Mouse (Mus musculus): ENCODE measurements around the gene Immp2l. TPM values are rescaled to one million over a fixed set of nuclear protein-coding genes. Genes with fewer than 3 reads are reported as not detected.
"Not testable (repeated sequence)": the region's sequence is repeated elsewhere in the genome, so short reads cannot be mapped to it uniquely, and the experiment has no call there.

Gene Immp2l
- polyA plus RNA-seq, 2 experiments = 6.9 to 10.6 TPM

DNA sequence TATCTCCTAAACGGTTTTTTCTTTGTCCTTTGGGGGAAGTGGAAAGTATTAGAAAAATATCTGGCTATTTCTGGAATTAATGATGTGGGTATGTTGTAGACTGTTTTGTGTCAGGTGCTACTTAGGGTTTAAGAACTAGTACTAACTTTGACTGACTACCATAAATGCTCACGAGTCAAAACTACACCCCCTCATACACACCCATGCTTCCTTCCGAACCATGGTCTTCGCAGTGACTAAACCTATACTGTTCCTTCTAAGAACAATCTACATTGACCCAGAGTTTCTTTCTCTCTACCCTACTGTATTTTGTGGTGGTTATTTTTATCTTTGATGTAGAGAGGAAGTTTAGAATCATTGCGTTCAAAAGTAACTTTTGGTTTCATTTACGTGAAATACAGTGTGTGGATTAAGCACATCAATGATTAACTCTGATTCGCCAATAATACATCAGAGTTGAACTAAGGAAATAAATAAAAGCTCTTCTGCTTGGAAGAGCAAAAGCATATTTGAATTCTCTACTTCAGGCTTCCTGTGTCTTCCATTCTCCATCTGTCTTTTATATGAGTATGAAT lies 828.1 kb downstream of the Immp2l start:
- no peak overlapping the region for H3K27ac ChIP-seq (replicated peaks; ENCODE audit: low read depth, low read length)
- H3K4me3 ChIP-seq (replicated peaks; ENCODE audit: low read length) = no peak overlapping the region
- H3K27me3 ChIP-seq (ENCODE audit: control insufficient read depth, insufficient read depth, low read length) = no peaks in the 10 kb centered on the region
- no peak overlapping the region for H3K4me2 ChIP-seq (replicated peaks; ENCODE audit: low read depth, low read length, severe bottlenecking)
- WGBS = 84% methylated on average over 7 of the region's 7 CpGs
- no peak for ATAC-seq (ENCODE audit: low FRiP score, low read depth)
- TF ChIP-seq POLR2A (IDR thresholded peaks at IDR 0.05; ENCODE audit: borderline replicate concordance, extremely low read depth, insufficient read depth, insufficient read length) = no peak
- no peak for DNase-seq (ENCODE audit: low spot score)
- no peaks in the 10 kb centered on the region for H3K4me1 ChIP-seq (ENCODE audit: control insufficient read depth, insufficient read depth, low read length)
- no peak overlapping the region for H3K9ac ChIP-seq (ENCODE audit: low read depth, low read length, severe bottlenecking)
- H3K9me3 ChIP-seq (ENCODE audit: control insufficient read depth, low read length) = no peaks in the 10 kb centered on the region
- no peaks in the 10 kb centered on the region for H3K36me3 ChIP-seq (ENCODE audit: control insufficient read depth, insufficient read depth, low read length)

DNA sequence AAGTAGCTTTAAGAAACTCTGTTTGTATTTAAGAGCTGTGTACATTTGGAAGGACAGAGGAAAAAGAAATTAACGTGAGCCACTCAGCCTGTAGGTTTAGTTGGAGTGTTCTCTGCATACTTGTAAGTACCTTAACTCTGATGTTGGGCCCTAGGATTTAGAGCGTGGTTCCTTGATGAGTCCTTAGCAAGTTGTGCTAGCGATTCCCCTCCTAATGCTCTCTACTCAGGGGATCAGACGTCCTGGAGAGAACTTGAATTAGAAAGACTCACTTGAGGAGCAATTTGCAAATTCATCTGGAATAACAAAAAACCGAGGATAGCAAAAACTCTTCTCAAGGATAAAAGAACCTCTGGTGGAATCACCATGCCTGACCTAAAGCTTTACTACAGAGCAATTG lies 835.8 kb downstream of the Immp2l start:
- not testable (repeated sequence) for DNase-seq (ENCODE audit: low spot score); H3K9ac ChIP-seq (ENCODE audit: low read depth, low read length, severe bottlenecking); H3K27me3 ChIP-seq (ENCODE audit: control insufficient read depth, insufficient read depth, low read length); ATAC-seq (ENCODE audit: low FRiP score, low read depth); H3K4me1 ChIP-seq (ENCODE audit: control insufficient read depth, insufficient read depth, low read length); H3K4me2 ChIP-seq (replicated peaks; ENCODE audit: low read depth, low read length, severe bottlenecking); H3K36me3 ChIP-seq (ENCODE audit: control insufficient read depth, insufficient read depth, low read length); H3K4me3 ChIP-seq (replicated peaks; ENCODE audit: low read length); H3K9me3 ChIP-seq (ENCODE audit: control insufficient read depth, low read length); H3K27ac ChIP-seq (replicated peaks; ENCODE audit: low read depth, low read length)
- 52% methylated on average over 5 of the region's 5 CpGs for WGBS

DNA sequence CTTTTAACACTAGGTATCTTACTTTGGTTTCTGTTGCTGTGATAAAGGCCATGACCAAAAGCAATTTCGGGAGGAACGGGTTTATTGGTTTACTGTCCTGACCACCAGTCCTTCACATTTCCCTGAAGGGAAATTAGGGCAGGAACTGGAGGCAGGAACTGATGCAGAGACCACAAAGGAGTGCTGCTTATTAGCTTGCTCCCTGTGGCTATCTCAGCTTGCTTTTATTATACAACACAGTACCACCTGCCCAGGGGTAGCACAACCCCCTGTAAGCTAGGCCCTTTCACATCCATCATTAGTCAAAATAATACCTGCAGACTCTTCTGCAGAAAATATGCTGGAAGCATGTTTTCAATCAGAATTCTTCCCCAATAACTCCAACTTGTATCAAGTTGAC lies 844.4 kb downstream of the Immp2l start:
- DNase-seq (ENCODE audit: low spot score) (no peak), ATAC-seq (ENCODE audit: low FRiP score, low read depth) (no peak)
- H3K27ac ChIP-seq (replicated peaks; ENCODE audit: low read depth, low read length) = no peak overlapping the region
- H3K4me2 ChIP-seq (replicated peaks; ENCODE audit: low read depth, low read length, severe bottlenecking) = no peak overlapping the region
- WGBS = 63% methylated on average over 2 of the region's 2 CpGs
- H3K36me3 ChIP-seq (ENCODE audit: control insufficient read depth, insufficient read depth, low read length) = no peaks in the 10 kb centered on the region
- H3K9me3 ChIP-seq (ENCODE audit: control insufficient read depth, low read length) = peaks cover 6% of the 10 kb centered on the region
- no peak overlapping the region for H3K4me3 ChIP-seq (replicated peaks; ENCODE audit: low read length)
- H3K4me1 ChIP-seq (ENCODE audit: control insufficient read depth, insufficient read depth, low read length) = no peaks in the 10 kb centered on the region
- TF ChIP-seq POLR2A (IDR thresholded peaks at IDR 0.05; ENCODE audit: borderline replicate concordance, extremely low read depth, insufficient read depth, insufficient read length) = no peak
- no peaks in the 10 kb centered on the region for H3K27me3 ChIP-seq (ENCODE audit: control insufficient read depth, insufficient read depth, low read length)
- no peak overlapping the region for H3K9ac ChIP-seq (ENCODE audit: low read depth, low read length, severe bottlenecking)

DNA sequence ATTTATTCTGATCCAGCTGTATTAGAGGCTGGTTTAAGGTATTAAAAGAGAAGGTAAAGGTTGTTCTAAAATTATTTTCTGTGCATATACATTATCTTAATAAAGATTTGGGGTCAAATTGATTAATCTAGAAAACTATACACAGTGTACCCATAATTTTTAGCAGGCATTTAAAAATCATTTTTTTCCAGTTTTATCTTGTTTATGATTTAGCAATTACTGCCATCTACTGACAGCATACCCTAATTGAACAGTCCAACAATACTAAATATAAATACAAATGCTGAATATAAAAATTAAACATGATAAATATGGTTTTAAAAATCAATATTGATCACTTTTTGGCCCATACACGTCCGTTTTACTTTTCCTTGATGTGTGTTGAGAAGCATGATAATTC lies 850.1 kb downstream of the Immp2l start:
- Histone ChIP-seq H3K4me2 (replicated peaks; ENCODE audit: low read depth, low read length, severe bottlenecking) (no peak overlapping the region), H3K4me1 (ENCODE audit: control insufficient read depth, insufficient read depth, low read length) (no peaks in the 10 kb centered on the region), H3K4me3 (replicated peaks; ENCODE audit: low read length) (no peak overlapping the region), H3K27ac (replicated peaks; ENCODE audit: low read depth, low read length) (no peak overlapping the region), H3K9me3 (ENCODE audit: control insufficient read depth, low read length) (no peaks in the 10 kb centered on the region), H3K36me3 (ENCODE audit: control insufficient read depth, insufficient read depth, low read length) (no peaks in the 10 kb centered on the region), H3K27me3 (ENCODE audit: control insufficient read depth, insufficient read depth, low read length) (no peaks in the 10 kb centered on the region), H3K9ac (ENCODE audit: low read depth, low read length, severe bottlenecking) (no peak overlapping the region)
- no peak for ATAC-seq (ENCODE audit: low FRiP score, low read depth)
- DNase-seq (ENCODE audit: low spot score) = no peak
- TF ChIP-seq POLR2A (IDR thresholded peaks at IDR 0.05; ENCODE audit: borderline replicate concordance, extremely low read depth, insufficient read depth, insufficient read length) = no peak
- WGBS = 78% methylated on average over 2 of the region's 2 CpGs

DNA sequence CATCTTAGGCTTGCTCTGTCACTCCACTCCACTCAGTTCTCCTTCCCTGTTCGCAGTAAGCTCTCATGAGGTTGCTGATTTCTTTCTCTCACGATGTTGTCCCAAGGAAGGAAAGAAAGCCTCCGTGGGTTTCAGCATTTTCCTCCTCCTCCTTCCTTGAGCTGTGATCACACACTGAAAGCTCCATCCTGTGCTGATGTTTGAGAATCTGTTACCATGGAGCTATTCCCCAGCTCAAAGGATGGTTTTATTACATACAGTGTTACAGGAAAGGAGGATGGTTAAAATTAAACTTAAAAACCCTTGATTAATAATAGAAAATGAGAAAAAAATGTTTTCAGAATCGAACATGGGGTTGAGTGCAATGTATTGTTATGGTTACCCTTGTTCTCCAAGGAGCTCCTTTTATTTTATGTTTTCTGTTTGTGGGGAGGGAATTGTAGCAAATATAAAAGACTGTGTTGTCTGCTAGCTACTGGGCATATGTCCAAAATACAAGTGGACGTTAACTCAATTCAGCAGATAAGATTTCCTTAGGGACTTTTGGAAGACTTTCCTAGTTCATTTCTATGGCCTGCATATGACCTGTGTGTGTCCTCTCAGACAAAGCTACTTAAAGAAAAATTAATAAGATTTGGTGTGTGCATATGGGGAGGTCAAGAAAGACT lies 853.5 kb downstream of the Immp2l start:
- no peak overlapping the region for H3K4me3 ChIP-seq (replicated peaks; ENCODE audit: low read length)
- no peaks in the 10 kb centered on the region for H3K27me3 ChIP-seq (ENCODE audit: control insufficient read depth, insufficient read depth, low read length)
- no peaks in the 10 kb centered on the region for H3K4me1 ChIP-seq (ENCODE audit: control insufficient read depth, insufficient read depth, low read length)
- H3K27ac ChIP-seq (replicated peaks; ENCODE audit: low read depth, low read length) = no peak overlapping the region
- TF ChIP-seq POLR2A (IDR thresholded peaks at IDR 0.05; ENCODE audit: borderline replicate concordance, extremely low read depth, insufficient read depth, insufficient read length) = no peak
- ATAC-seq (ENCODE audit: low FRiP score, low read depth) (peak; percentile 67; the same call in 1 of the 2 replicates), DNase-seq (ENCODE audit: low spot score) (peak; percentile 30)
- H3K9ac ChIP-seq (ENCODE audit: low read depth, low read length, severe bottlenecking) = no peak overlapping the region
- H3K36me3 ChIP-seq (ENCODE audit: control insufficient read depth, insufficient read depth, low read length) = no peaks in the 10 kb centered on the region
- 55% methylated on average over 5 of the region's 5 CpGs for WGBS
- no peak overlapping the region for H3K4me2 ChIP-seq (replicated peaks; ENCODE audit: low read depth, low read length, severe bottlenecking)
- no peaks in the 10 kb centered on the region for H3K9me3 ChIP-seq (ENCODE audit: control insufficient read depth, low read length)

Data from limb, embryonic 14.5 days (tissue).